Mouse (Mus musculus) hindbrain, embryonic 14.5 days (tissue): ENCODE measurements around the gene Pak4. TPM values are rescaled to one million over a fixed set of nuclear protein-coding genes. Genes with fewer than 3 reads are reported as not detected.

Source experiments
- ATAC-seq: fragments of 200-750 bp; cut with Nextera tagmentation; 2 replicates; pipeline ENCODE4 v1.8.0; 2017; ENCODE audit warnings: moderate number of reproducible peaks, mild to moderate bottlenecking, moderate TSS enrichment, moderate library complexity; ENCODE audit not compliant: low FRiP score
- DNase-seq: peaks from one replicate; pipeline ENCODE4 v3.0.0-alpha.2; 2015; ENCODE audit warnings: low spot score
- H3K27ac ChIP-seq: fragments of 300-500 bp; sonication (generic); 2 replicates; pipeline ENCODE4 v1.5.1; 2014; ENCODE audit warnings: mild to moderate bottlenecking, moderate library complexity
- H3K27me3 ChIP-seq: fragments of 300-500 bp; sonication (generic); 2 replicates; pipeline ENCODE4 v1.6.1; 2014; ENCODE audit warnings: mild to moderate bottlenecking, low read length, mixed read lengths; ENCODE audit not compliant: control insufficient read depth, insufficient read depth
- H3K36me3 ChIP-seq: fragments of 300-500 bp; sonication (generic); replicated peaks from 2 replicates; pipeline ENCODE4 v1.6.1; 2014; ENCODE audit not compliant: control insufficient read depth, insufficient read depth
- H3K4me1 ChIP-seq: fragments of 300-500 bp; sonication (generic); replicated peaks from 2 replicates; pipeline ENCODE4 v1.6.1; 2014; ENCODE audit warnings: antibody characterized with exemption, low read length, mixed read lengths; ENCODE audit not compliant: control insufficient read depth, insufficient read depth
- H3K4me2 ChIP-seq: fragments of 300-500 bp; sonication (generic); replicated peaks from 2 replicates; pipeline ENCODE4 v1.6.1; 2014; ENCODE audit warnings: mild to moderate bottlenecking, moderate library complexity
- H3K4me3 ChIP-seq: fragments of 300-500 bp; sonication (generic); replicated peaks from 2 replicates; pipeline ENCODE4 v1.5.1; 2014; ENCODE audit warnings: mild to moderate bottlenecking, low read length
- H3K9ac ChIP-seq: fragments of 300-500 bp; sonication (generic); 2 replicates; pipeline ENCODE4 v1.6.1; 2014
- H3K9me3 ChIP-seq: fragments of 300-500 bp; sonication (generic); 2 replicates; pipeline ENCODE4 v1.6.1; 2016; ENCODE audit warnings: low read length; ENCODE audit not compliant: control insufficient read depth
- WGBS: fragments of 180-500 bp; shearing (Covaris S2); extraction: QIAGEN DNeasy Blood & Tissue Kit; methylation state at CpG from one replicate; pipeline ENCODE4 v1.1.7; 2014; 5-methylcytosine and 5-hydroxymethylcytosine counted together
- polyA plus RNA-seq: library from polyadenylated mRNA; unstranded; fragments of >200 nt; fragmentation: Nextera tagmentation; extraction: Ambion mirVana; gene quantifications from 2 replicates; pipeline ENCODE4 v1.2.1, GENCODE M21; 2014

Pak4 gene
- polyA plus RNA-seq, 1 experiment from 2014 or later = 13.2 TPM

- DNase-seq = no peak
- no peak overlapping the region for H3K4me3 ChIP-seq
- no peaks in the 10 kb centered on the region for H3K9me3 ChIP-seq
- WGBS = 76% methylated on average over 11 of the region's 11 CpGs
- no peak overlapping the region for H3K9ac ChIP-seq
- no peaks in the 10 kb centered on the region for H3K36me3 ChIP-seq
- peaks cover 11% of the 10 kb centered on the region; the same call in 1 of the 2 replicates for H3K4me1 ChIP-seq
- ATAC-seq = no peak
- H3K4me2 ChIP-seq = 0 out of 2 replicates have a peak overlapping the region, but pooled peaks have one; percentile 1
- H3K27ac ChIP-seq = peak overlapping the region; percentile 34; the same call in 1 of the 2 replicates
- no peaks in the 10 kb centered on the region for H3K27me3 ChIP-seq
These were observed 15.1 kb downstream of the Pak4 start for GRCm38 (mm10) chr7:28582841-28583240.

DNA sequence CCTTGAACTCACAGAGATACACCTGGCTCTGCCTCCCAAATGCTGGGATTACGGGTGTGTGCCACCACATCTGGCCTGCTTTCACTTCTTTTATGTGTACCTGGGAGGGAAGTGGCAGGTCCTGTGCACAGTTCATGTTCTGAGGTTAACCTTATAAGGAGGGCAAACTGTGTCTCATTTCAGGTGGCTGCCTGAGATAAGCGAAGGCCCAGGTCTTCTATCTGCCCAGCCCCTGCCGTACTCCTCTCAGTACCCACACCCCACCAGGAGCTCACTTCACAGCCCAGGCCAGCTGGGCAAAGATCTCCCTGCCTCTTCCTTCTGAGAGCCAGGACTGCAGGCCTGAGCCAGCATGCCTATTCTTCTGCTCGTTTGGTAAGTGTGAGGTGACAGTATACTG is 16.3 kb downstream of the Pak4 start:
- H3K4me2 ChIP-seq = no peak overlapping the region
- no peaks in the 10 kb centered on the region for H3K36me3 ChIP-seq
- ATAC-seq = no peak
- H3K27me3 ChIP-seq = no peaks in the 10 kb centered on the region
- no peaks in the 10 kb centered on the region for H3K9me3 ChIP-seq
- no peak for DNase-seq
- peaks cover 9% of the 10 kb centered on the region; the same call in 1 of the 2 replicates for H3K4me1 ChIP-seq
- no peak overlapping the region for H3K4me3 ChIP-seq
- no peak overlapping the region for H3K9ac ChIP-seq
- WGBS = 88% methylated on average over 4 of the region's 4 CpGs
- no peak overlapping the region for H3K27ac ChIP-seq

- DNase-seq = no peak
- no peaks in the 10 kb centered on the region for H3K9me3 ChIP-seq
These were observed 18.2 kb downstream of the Pak4 start for GRCm38 (mm10) chr7:28579826-28580225.

GRCm38 (mm10) chr7:28578543-28579053 is 19.4 kb downstream of the Pak4 start:
- ATAC-seq = no peak
- Histone ChIP-seq H3K4me1 (peaks cover 5% of the 10 kb centered on the region; the same call in 1 of the 2 replicates), H3K9ac (no peak overlapping the region), H3K4me3 (no peak overlapping the region), H3K4me2 (no peak overlapping the region), H3K27ac (no peak overlapping the region), H3K27me3 (no peaks in the 10 kb centered on the region), H3K36me3 (no peaks in the 10 kb centered on the region), H3K9me3 (no peaks in the 10 kb centered on the region)
- no peak for DNase-seq
- 83% methylated on average over 5 of the region's 5 CpGs for WGBS

More at GRCm38 (mm10) chr7:28579826-28580225, 18.2 kb downstream of the Pak4 start:
- Histone ChIP-seq H3K36me3 (no peaks in the 10 kb centered on the region), H3K4me2 (no peak overlapping the region), H3K27me3 (no peaks in the 10 kb centered on the region), H3K4me3 (no peak overlapping the region), H3K27ac (no peak overlapping the region), H3K4me1 (peaks cover 6% of the 10 kb centered on the region; the same call in 1 of the 2 replicates), H3K9ac (no peak overlapping the region)
- 70% methylated on average over 5 of the region's 5 CpGs for WGBS
- ATAC-seq = no peak

DNA sequence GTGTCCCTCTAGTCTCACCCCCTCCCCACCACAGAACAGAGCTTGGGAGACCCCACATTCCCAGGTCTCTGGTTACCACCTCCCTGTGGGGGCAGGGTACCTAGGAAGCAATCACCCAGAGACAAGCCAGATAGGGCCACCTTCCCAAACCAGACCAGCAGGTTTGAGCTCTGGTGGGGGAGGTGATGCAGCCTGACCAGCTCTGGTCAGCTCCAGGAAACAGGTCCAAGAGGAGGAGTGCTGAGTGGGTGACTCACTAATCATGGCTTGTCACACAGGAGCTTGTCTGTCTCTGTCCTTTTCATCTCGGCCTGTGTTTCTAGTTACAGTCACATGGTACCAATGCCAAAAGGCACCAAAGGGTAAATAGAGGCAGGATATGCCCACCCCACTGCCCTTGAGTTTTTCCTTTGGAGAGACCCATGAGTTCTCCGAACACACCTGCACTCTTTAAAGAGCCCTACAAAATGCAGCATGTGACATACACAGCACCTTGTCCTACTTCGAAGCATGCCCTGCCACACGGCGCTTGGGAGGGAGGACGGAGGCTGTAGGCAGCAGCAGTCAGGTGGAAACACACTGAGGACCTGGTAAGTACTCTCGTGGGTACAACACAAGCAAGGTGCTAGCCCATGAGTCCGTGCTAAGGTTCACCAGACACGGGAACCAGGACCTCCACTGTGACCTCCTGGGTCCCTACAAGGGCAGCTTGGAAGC is 20.0 kb downstream of the Pak4 start:
- WGBS = 88% methylated on average over 9 of the region's 9 CpGs
- DNase-seq (no peak), ATAC-seq (no peak)

GRCm38 (mm10) chr7:28576271-28576914 is 21.6 kb downstream of the Pak4 start:
- H3K4me2 ChIP-seq = no peak overlapping the region
- no peak overlapping the region for H3K4me3 ChIP-seq
- no peak overlapping the region for H3K9ac ChIP-seq
- 81% methylated on average over 5 of the region's 5 CpGs for WGBS
- H3K27ac ChIP-seq = no peak overlapping the region
- H3K36me3 ChIP-seq = no peaks in the 10 kb centered on the region
- peaks cover 5% of the 10 kb centered on the region; the same call in 1 of the 2 replicates for H3K4me1 ChIP-seq
- no peaks in the 10 kb centered on the region for H3K27me3 ChIP-seq
- peak; percentile 34; the same call in 1 of the 2 replicates for ATAC-seq
- no peak for DNase-seq
- no peaks in the 10 kb centered on the region for H3K9me3 ChIP-seq

More for the DNA sequence above, 20.0 kb downstream of the Pak4 start:
- H3K4me2 ChIP-seq = no peak overlapping the region
- H3K27me3 ChIP-seq = no peaks in the 10 kb centered on the region
- peaks cover 5% of the 10 kb centered on the region; the same call in 1 of the 2 replicates for H3K4me1 ChIP-seq
- H3K4me3 ChIP-seq = no peak overlapping the region
- H3K9me3 ChIP-seq = no peaks in the 10 kb centered on the region
- H3K27ac ChIP-seq = no peak overlapping the region
- H3K9ac ChIP-seq = no peak overlapping the region
- H3K36me3 ChIP-seq = no peaks in the 10 kb centered on the region

GRCm38 (mm10) chr7:28575597-28575996 is 22.4 kb downstream of the Pak4 start:
- DNase-seq (no peak), ATAC-seq (no peak)
- H3K4me2 ChIP-seq = no peak overlapping the region
- H3K27me3 ChIP-seq = no peaks in the 10 kb centered on the region
- peaks cover 5% of the 10 kb centered on the region; the same call in 1 of the 2 replicates for H3K4me1 ChIP-seq
- H3K9ac ChIP-seq = no peak overlapping the region
- H3K4me3 ChIP-seq = no peak overlapping the region
- no peak overlapping the region for H3K27ac ChIP-seq
- H3K36me3 ChIP-seq = no peaks in the 10 kb centered on the region
- H3K9me3 ChIP-seq = no peaks in the 10 kb centered on the region
- WGBS = 96% methylated on average over 11 of the region's 11 CpGs

- peak; percentile 15 for DNase-seq
- Histone ChIP-seq H3K9ac (no peak overlapping the region), H3K4me3 (no peak overlapping the region), H3K36me3 (peaks cover 5% of the 10 kb centered on the region; the same call in 1 of the 2 replicates), H3K9me3 (no peaks in the 10 kb centered on the region), H3K27me3 (no peaks in the 10 kb centered on the region), H3K27ac (no peak overlapping the region), H3K4me1 (peaks cover 5% of the 10 kb centered on the region; the same call in 1 of the 2 replicates), H3K4me2 (no peak overlapping the region)
- ATAC-seq = no peak
- WGBS = 97% methylated on average over 3 of the region's 3 CpGs
These were observed 24.7 kb downstream of the Pak4 start for GRCm38 (mm10) chr7:28573236-28573635.

DNA sequence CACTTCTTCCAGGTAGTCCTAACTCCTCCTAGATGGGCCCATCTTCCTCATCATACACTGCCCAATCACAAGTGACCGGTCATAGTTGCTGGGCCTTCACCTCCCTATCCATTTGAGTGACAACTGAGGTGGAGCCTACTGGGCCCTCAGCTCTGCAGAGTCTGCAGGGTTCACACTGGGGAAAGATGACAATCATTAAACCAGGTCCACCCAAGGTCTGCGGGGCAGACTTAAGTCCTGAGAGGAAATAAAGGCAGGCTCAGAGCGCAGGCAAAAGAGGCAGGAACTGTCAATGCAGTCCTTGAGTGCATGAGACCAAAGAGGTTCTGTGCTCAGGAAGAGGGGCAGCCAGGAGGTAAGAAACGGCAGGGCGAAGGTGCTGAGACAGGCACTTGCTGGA is 25.3 kb downstream of the Pak4 start:
- H3K36me3 ChIP-seq = peaks cover 9% of the 10 kb centered on the region
- 91% methylated on average over 5 of the region's 5 CpGs for WGBS
- no peak overlapping the region for H3K9ac ChIP-seq
- H3K4me1 ChIP-seq = peaks cover 5% of the 10 kb centered on the region; the same call in 1 of the 2 replicates
- no peak for DNase-seq
- H3K9me3 ChIP-seq = no peaks in the 10 kb centered on the region
- no peak overlapping the region for H3K4me2 ChIP-seq
- no peak overlapping the region for H3K27ac ChIP-seq
- no peaks in the 10 kb centered on the region for H3K27me3 ChIP-seq
- ATAC-seq = no peak
- H3K4me3 ChIP-seq = no peak overlapping the region
